Mouse (Mus musculus) E14TG2a.4 (cell line): ENCODE measurements around the gene Abi3bp.

ENCODE experiments used
- CTCF ChIP-seq: conservative IDR thresholded peaks from 2 replicates; pipeline ENCODE4 v1.5.1; 2014; ENCODE audit warnings: low read length
- NANOG ChIP-seq: IDR thresholded peaks from 2 replicates; pipeline ENCODE4 v1.6.1; 2014; ENCODE audit warnings: borderline replicate concordance, low read length, mixed read lengths
- POU5F1 ChIP-seq: IDR thresholded peaks from 2 replicates; pipeline ENCODE4 v1.6.1; 2014; ENCODE audit warnings: low read length, borderline replicate concordance

- no peak for TF ChIP-seq CTCF
- TF ChIP-seq POU5F1: no peak
- TF ChIP-seq NANOG: no peak
Observed at GRCm38 (mm10) chr16:56719031-56719430, 241.4 kb downstream of the Abi3bp start.
